Mouse (Mus musculus) G1E (cell line): ENCODE results near the gene Cpne6. TPM values are rescaled to one million over a fixed set of nuclear protein-coding genes. Genes with fewer than 3 reads are reported as not detected.

ENCODE experiments used
- ATAC-seq: 2 replicates; pipeline ENCODE4 v1.8.0; 2016; ENCODE audit warnings: mild to moderate bottlenecking; ENCODE audit not compliant: insufficient number of reproducible peaks, poor library complexity, low FRiP score, severe bottlenecking; ENCODE audit errors: extremely low read depth
- DNase-seq: peaks from one replicate; pipeline ENCODE4 v3.0.0; 2012; ENCODE audit warnings: low spot score
- H3K27me3 ChIP-seq: 2 replicates; pipeline ENCODE4 v1.6.1; 2012; ENCODE audit warnings: mild to moderate bottlenecking, low read length, inconsistent platforms; ENCODE audit not compliant: insufficient read depth
- H3K36me3 ChIP-seq: replicated peaks from 2 replicates; pipeline ENCODE3; 2012; ENCODE audit warnings: mild to moderate bottlenecking, inconsistent platforms
- H3K4me1 ChIP-seq: 2 replicates; pipeline ENCODE4 v1.6.1; 2012; ENCODE audit warnings: low read depth, low read length, inconsistent platforms, mixed read lengths; ENCODE audit not compliant: insufficient read depth
- H3K4me3 ChIP-seq: 2 replicates; pipeline ENCODE4 v1.5.1; 2012; ENCODE audit warnings: low read depth, mild to moderate bottlenecking, inconsistent platforms, low read length, moderate library complexity, mixed read lengths
- H3K9me3 ChIP-seq: replicated peaks from 2 replicates; pipeline ENCODE4 v1.6.1; 2012; ENCODE audit warnings: inconsistent platforms
- CTCF ChIP-seq: IDR thresholded peaks from 2 replicates; pipeline ENCODE4 v1.5.1; 2012; ENCODE audit warnings: low read depth, low read length, inconsistent platforms, mixed read lengths
- GATA1 ChIP-seq: IDR thresholded peaks from 2 replicates; pipeline ENCODE4 v1.6.1; 2012; ENCODE audit warnings: borderline replicate concordance, low read length, inconsistent platforms, mixed read lengths
- GATA2 ChIP-seq: IDR thresholded peaks from 2 replicates; pipeline ENCODE4 v1.6.1; 2012; ENCODE audit warnings: low read depth, low read length, inconsistent platforms, borderline replicate concordance
- POLR2AphosphoS5 ChIP-seq: IDR thresholded peaks from 2 replicates; pipeline ENCODE4 v1.6.1; 2012; ENCODE audit warnings: low read depth, low read length, inconsistent platforms; ENCODE audit not compliant: insufficient replicate concordance
- TAL1 ChIP-seq: conservative IDR thresholded peaks from 2 replicates; pipeline ENCODE4 v1.6.1; 2012; ENCODE audit warnings: low read depth, low read length, inconsistent platforms, mixed read lengths
- polyA plus RNA-seq: library from polyadenylated mRNA; stranded (reverse); fragments of >175 nt; gene quantifications from 2 replicates; pipeline ENCODE4 v1.2.3, GENCODE M21; 2012
- total RNA-seq, 2 experiments: library from RNA; stranded (forward) in 1 of 2; stranded (reverse) in 1 of 2; fragments of 200-1000 nt in 1 of 2; fragments of >200 nt in 1 of 2; fragmentation: Nextera tagmentation in 1 of 2; gene quantifications; 2 replicates each; pipeline ENCODE4 v1.2.3; 2014 to 2017

Gene Cpne6
- total and polyA plus RNA-seq, 3 experiments: 0.03 to 0.11 TPM; not detected in 1

DNA sequence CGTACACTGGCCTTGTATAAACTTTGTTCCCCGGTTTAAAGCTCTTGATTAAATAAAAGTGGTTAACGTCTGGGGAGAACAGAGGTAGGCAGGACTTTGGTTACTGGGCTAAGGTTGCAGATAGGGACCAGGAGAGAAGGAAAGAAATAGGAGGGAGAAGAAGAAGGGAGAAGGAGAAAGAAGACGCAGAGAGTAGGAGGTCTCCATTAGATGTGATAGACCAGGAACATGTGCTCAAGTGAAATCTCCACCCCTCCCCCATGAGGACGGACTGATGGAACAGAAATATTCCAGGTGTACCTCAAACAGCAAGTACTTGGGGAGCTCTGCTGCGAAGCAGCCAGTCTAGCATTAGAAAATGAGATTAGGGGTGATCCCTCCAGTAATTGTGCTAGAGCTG is 40.4 kb upstream of the Cpne6 start:
- Histone ChIP-seq H3K27me3 (peaks cover 40% of the 10 kb centered on the region), H3K4me3 (no peak overlapping the region), H3K9me3 (no peaks in the 10 kb centered on the region), H3K4me1 (no peaks in the 10 kb centered on the region), H3K36me3 (no peaks in the 10 kb centered on the region)
- TF ChIP-seq CTCF (no peak), TAL1 (no peak)
- ATAC-seq (no peak), DNase-seq (no peak)

DNA sequence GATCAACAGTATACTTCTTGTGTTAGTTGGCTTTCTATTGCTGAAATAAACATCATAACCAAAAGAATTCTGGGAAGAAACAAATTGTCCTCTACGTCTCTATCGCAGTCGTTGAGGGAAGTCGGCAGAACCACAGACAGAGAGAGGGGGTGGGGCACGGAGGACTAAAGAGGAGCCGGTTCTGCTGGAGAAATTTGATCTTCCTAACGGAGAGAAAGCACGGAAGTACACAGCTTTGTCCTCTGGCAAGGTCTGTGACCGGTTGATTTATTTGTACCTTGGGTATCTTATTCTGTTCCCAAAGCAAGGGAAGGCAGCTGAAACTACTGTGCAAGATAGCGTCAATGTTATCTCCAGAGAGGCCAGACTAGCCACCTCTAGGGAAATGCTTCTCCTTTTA is 39.4 kb upstream of the Cpne6 start:
- Histone ChIP-seq H3K27me3 (peaks cover 35% of the 10 kb centered on the region), H3K9me3 (no peaks in the 10 kb centered on the region), H3K4me1 (peaks cover 4% of the 10 kb centered on the region), H3K36me3 (no peaks in the 10 kb centered on the region), H3K4me3 (no peak overlapping the region)
- DNase-seq (no peak), ATAC-seq (no peak)
- TF ChIP-seq GATA1 (no peak), TAL1 (no peak), POLR2AphosphoS5 (no peak), CTCF (no peak), GATA2 (no peak)

- H3K4me1 ChIP-seq: peaks cover 24% of the 10 kb centered on the region
- ATAC-seq: no peak
- TF ChIP-seq GATA2: no peak
- no peak for TF ChIP-seq CTCF
- TF ChIP-seq GATA1: no peak
- TF ChIP-seq POLR2AphosphoS5: no peak
- TF ChIP-seq TAL1: no peak
- no peak overlapping the region for H3K4me3 ChIP-seq
- no peaks in the 10 kb centered on the region for H3K9me3 ChIP-seq
- no peak for DNase-seq
- peaks cover 8% of the 10 kb centered on the region for H3K27me3 ChIP-seq
- peaks cover 10% of the 10 kb centered on the region for H3K36me3 ChIP-seq
Measured at GRCm38 (mm10) chr14:55475654-55476053, 34.6 kb upstream of the Cpne6 start.

- no peak for TF ChIP-seq CTCF
- Histone ChIP-seq H3K4me3 (no peak overlapping the region), H3K36me3 (peaks cover 26% of the 10 kb centered on the region), H3K4me1 (peaks cover 37% of the 10 kb centered on the region), H3K27me3 (no peaks in the 10 kb centered on the region; the same call in 1 of the 2 replicates), H3K9me3 (no peaks in the 10 kb centered on the region)
- no peak for DNase-seq
- ATAC-seq: no peak
Measured at GRCm38 (mm10) chr14:55477421-55477820, 32.8 kb upstream of the Cpne6 start.

DNA sequence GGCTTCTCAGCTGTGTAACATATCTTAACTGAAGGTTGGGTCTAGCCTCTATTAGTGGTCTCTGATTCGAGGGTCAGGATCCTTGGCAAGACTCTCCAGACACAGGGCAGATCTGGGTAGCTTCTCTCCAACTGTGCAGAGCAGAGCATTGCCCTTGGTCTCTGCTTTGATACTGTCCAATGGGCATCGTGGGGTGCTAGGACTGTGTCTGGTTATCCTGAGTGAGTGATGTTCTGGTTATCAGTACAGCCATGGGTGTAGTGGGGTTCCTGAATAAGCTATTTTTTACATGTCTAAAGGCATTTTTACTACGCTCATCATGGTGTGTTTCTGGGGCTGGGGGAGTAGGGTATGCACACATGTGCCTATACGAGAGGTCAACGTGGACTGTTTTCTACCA is 32.4 kb upstream of the Cpne6 start:
- H3K4me3 ChIP-seq: no peak overlapping the region; the same call in 1 of the 2 replicates
- H3K36me3 ChIP-seq: peaks cover 26% of the 10 kb centered on the region
- peaks cover 37% of the 10 kb centered on the region for H3K4me1 ChIP-seq
- ATAC-seq (no peak), DNase-seq (no peak)
- H3K9me3 ChIP-seq: no peaks in the 10 kb centered on the region
- TF ChIP-seq GATA2 (no peak), POLR2AphosphoS5 (no peak), TAL1 (no peak), CTCF (no peak), GATA1 (no peak)
- no peaks in the 10 kb centered on the region for H3K27me3 ChIP-seq

DNA sequence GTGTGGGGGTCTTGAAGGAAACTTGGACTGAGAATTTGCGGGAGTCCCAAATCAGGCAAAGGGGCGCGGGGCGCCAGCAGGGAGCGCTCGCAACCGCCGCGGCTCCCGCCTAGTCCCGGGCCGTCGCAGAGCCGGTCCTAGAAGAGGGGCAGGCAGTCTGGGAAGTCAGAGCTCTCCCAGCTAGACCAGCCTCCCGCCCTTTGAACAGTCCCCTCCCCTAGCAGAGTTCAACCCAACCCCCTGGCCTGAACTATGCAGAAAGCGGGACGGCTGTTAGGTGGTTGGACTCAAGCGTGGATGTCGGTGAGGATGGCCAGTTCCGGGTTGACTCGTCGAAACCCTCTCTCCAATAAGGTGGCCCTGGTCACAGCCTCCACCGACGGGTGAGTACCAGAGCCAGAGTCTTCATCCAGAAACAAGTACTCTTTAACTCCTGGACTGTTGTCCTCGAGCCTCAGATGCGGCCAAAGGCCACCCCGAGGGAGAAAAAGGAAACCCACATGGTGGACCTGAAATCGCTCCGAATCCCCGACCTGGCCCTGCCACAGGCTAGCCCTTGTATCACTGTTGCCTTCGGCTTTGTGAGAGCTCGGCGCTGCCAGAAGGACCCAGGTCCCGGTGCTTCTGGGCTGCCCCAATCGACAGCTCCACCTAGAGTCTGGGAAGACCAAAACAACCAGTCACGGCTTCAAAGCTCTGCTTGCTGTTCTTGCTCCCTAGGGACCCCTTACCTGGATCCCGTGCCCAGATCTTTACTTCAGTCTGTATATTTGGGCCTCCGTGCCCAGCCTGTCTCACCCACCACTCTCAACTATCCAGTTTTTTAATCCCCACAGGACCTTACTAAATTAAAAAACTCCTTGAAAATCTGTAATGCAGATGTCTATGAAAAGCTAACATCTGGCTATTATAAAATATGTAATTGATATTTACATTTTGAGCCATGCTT is 31.3 kb upstream of the Cpne6 start, which contains the start of gene Dhrs4:
TSS of gene Dhrs4 (plus strand) at position 108 of the 949 bp plus-strand sequence.
- peaks cover 30% of the 10 kb centered on the region for H3K36me3 ChIP-seq
- TF ChIP-seq POLR2AphosphoS5: no peak
- TF ChIP-seq TAL1: no peak
- TF ChIP-seq CTCF: peak; percentile 58; the same call in 1 of the 2 replicates
- no peak for TF ChIP-seq GATA2
- no peaks in the 10 kb centered on the region for H3K27me3 ChIP-seq
- H3K9me3 ChIP-seq: no peaks in the 10 kb centered on the region
- peak within 1 kb of the TSS; percentile 77 for H3K4me3 ChIP-seq
- ATAC-seq: peak; percentile 81
- peak; percentile 89 for DNase-seq
- H3K4me1 ChIP-seq: peaks cover 37% of the 10 kb centered on the region
